Mouse (Mus musculus) gastrocnemius, adult 18-20 months (tissue): ENCODE measurements at regions not wholly inside any gene's neighbourhood (a gene's known extent, or its start where the extent isn't known, plus 50 kb on each side); places are given as distances from the start of the nearest gene placed in this dataset.
"Not testable (repeated sequence)": the region's sequence is repeated elsewhere in the genome, so short reads cannot be mapped to it uniquely, and the experiment has no call there.

Experiments used
- DNase-seq: peaks from one replicate; pipeline ENCODE4 v3.0.0; 2021; ENCODE audit warnings: low spot score

DNA sequence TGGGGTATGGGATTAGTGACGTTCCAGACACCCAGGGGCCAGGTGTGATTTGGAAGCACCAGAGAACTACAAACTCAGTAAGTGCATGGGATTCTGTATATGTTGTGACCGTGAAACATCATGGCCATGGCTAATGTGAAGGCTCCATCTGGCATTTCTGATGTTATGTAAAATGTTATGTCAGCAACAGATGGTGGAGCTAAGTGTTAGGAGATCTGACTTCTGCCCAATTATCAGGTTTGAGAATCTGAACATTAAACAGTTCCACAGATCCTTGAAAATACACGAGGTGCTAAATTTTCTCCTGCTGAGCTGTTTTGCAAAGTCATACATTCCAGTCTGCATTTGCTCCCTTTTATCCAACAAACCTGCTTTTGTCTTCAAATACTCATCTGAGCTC, 223.6 kb upstream of the Egfl6 start:
- no peak for DNase-seq

DNA sequence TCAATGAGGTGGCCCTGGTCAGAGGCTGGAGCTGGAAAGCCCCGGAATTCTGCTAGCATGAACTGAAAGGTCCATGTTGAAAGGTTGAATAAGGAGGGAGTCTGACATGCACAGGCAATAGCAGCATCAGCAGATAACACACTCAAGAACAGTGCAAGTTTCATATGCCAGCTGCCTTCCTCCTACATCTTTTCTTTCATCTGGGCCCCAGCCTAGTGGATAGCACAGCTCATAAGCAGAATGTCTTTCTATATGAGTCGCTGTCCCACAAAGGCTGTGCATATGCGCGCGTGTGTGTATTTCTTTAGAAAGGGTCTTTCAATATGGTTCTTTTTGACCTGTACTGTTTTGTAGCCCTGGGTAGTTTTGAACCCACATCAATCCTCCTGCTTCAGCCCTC, 222.7 kb upstream of the Egfl6 start:
- no peak for DNase-seq

DNA sequence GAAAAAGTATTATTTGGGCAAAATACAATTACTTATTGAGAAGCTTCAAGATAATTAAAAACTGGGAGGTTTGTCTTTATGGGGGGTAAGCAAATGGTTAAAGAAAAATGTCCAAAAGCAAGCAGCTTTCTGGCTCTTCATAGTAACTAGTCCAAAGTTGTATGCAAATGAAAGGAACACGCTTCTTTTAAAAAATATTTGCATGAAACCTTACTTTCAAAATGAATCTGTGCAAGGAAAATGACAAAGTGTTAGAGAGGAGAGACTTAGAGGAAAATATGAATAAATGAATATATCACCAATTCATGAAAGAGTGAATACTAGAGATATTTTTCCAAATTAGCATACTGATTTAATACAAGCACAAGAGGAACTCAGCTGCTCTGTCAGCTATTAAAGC, 220.4 kb upstream of the Egfl6 start:
- no peak for DNase-seq

DNA sequence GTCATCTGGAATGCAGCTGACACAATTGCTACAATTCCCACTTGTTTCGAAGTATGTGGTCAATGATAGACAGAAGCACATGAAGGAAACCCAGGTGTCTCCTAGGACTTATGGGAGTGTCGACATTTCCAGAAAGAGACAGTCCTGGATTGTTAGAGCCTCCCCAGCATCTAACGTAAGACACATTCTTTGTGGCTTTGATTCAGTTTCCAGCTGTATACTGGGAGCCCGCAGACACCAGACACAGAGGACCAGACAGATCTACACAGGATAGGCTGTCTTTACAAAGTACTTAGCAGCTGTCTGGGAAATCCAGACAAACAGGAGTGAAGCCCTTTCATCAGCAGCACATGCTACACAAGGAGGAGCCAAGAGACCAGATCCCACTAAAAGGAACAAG, 220.0 kb upstream of the Egfl6 start:
- no peak for DNase-seq

DNA sequence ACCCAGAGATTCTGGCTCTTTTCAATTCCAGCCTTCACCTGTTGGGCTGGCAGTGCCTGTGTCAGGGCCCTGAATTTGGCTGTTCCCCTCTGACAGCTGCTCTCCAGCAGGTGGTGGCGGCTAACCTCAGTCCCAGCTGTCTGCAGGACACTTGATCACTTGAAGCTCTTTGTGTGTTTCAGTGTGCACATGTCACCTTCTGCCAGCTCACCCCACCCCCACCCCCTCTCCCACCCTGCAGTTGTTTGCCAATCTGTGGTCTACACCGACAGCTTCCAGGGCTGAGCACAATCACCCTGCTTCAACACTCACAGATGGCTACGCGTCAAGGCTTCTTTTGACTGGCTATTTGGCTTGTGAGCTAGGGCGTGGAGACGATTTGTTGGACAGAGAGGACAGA, 217.7 kb upstream of the Egfl6 start:
- DNase-seq = no peak

DNA sequence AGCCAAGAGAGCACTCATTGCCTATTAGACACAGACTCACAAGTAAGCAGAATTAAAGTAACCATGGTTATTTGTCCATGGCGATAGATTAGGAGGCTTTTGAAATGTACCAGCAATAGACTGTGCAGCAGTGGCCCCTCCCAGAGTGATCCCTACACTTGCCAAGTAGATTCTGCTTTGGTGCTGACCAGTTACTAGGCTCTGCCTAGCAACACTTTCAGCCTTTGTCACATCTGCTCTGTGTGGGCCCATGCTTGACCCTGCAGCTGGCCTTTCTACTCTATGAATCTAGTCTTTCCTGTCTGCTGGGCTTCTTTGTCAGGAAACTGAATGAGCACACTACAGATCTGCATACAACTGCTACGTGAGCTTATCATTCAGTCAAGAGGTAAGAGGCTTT, 215.5 kb upstream of the Egfl6 start:
- peak; percentile 9 for DNase-seq

DNA sequence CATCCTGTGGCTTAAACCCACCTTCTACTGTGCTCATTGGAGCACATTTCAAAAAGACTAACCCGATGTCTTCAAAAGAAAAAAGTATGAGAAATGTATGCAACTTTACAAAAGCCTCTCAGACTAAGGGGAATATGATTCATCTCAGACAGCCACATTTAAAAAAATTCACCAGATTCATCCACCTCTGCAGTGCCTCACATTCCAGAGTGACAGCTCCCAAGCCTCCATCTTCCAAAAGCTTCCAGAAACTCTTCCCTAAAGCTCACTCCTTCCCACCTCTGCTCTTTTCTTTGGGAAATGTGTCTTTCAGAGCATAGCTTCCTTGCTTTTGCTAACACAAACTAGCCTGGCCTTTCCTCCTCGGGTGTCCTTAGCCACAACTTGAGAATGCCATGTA, 210.1 kb upstream of the Egfl6 start:
- no peak for DNase-seq

DNA sequence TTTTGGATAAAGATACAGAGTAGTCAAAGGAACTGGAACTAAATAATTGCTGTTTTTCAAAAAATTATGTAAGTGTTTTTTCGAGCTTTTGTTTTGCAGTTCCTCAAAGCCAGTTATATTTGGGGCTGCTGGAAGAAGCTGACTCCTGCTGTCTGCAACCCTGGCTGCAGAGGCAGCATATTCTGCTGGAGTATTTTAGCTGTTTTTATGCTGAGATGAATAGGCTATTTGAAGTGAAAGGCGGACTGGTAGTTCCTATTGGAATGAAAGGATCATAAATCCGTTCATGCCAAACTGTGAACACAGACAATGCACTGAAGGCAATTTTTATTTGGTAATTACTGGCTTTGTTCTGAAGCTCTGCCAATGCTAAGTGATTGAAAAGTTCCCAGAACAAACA, 203.5 kb upstream of the Egfl6 start:
- no peak for DNase-seq

DNA sequence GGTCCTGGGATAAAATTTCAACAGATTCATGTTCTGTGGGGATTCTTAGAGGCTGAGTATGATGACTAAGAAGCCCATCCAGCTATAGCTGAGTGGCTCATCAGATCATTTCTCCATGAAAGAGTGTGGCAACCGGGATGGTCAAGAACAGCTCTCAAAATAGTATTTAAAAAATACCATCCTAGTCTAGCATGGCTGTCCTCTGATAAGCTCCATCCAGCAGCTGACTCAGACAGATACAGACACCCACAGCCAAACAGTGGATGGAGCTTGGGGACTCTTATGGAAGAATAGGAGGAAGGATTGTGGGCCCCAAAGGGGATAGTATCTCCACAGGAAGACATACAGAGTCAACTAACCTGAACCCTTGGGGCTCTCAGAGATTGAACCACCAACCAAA, 201.6 kb upstream of the Egfl6 start:
- not testable (repeated sequence) for DNase-seq

DNA sequence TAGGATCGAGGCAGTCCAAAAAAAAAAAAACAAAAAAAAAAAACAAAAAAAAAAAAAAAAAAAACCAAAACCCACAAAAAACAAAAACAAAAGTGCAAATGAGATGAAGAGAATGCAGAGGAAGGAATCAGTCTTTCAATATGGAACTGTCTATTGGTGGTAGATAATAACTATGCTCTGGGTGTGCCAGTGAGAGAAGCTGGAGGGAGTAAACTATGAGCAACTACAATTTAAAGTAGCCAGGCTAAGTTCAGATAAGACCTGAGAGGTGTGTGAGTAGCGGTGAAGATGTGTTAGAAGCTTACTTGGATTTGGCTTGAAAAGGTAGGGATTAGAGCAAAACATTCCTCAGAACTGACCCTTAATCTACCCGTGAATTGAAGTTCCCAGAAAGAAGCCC, 200.1 kb upstream of the Egfl6 start:
- DNase-seq = no peak

DNA sequence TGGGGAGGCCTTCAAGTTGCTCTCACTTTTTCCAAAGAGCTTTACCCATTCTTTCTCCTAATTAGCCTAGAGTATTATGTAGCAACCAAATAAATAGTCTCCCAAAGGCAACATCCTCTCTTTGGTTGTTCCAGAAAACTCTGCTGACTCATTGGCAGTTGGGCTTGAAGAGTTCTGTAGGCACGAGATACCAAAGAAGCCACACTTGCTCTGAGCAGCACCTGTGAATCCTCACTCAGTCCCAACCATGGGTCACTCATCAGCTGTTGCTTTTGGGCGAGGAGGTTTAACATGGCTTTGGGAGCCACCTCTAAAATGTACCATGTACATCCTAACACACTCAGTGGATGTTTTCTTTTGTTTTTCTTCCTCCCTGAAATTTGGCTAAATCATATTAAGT, 197.9 kb upstream of the Egfl6 start:
- no peak for DNase-seq

DNA sequence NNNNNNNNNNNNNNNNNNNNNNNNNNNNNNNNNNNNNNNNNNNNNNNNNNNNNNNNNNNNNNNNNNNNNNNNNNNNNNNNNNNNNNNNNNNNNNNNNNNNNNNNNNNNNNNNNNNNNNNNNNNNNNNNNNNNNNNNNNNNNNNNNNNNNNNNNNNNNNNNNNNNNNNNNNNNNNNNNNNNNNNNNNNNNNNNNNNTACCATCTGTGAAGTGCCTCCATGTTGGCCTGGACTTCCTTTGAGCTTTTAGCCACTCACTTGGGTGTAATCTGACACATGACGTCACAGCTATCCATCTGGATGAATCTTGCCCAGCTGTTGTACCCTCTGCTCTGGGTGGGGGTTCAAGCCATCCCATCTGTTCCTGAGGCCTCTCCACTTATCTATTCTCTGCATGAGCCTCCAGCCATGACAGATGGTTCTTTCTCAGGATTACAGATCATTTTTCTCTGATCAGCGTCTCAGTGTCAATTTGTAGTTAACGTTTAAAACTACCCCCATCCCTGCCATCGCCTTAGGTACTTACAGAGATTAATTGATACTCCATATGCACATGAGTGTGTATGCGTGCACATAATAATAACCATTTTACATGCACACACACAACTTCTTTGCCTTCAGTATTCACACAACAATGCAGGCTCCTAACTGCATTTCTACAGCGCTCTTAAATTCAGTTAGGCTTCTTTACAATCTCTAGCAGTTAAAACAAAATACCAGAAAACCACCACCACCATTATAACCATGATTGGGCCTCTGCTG, 194.0 kb upstream of the Egfl6 start:
- DNase-seq = no peak

DNA sequence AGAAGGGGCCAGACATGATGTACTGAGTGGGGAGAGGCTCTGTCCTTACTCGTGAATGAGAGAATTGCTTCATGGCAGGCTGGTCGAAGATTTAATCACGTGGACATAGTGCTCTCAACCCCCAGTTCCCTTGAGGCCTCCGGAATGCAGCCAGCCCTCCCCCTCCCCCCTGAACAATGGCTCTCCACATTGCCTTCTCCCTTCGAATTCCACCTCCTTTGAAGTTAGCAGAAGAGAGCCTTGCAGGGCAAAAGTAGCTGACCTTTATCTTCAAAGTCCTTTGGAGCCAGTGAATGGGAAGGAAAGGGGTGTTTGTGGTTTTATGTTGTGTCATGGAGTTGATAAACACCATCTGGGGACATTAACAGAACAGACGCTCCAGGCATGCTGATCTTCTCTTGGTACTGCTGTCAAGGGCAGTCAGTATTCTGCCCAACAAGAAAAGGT, 187.9 kb upstream of the Egfl6 start:
- no peak for DNase-seq

DNA sequence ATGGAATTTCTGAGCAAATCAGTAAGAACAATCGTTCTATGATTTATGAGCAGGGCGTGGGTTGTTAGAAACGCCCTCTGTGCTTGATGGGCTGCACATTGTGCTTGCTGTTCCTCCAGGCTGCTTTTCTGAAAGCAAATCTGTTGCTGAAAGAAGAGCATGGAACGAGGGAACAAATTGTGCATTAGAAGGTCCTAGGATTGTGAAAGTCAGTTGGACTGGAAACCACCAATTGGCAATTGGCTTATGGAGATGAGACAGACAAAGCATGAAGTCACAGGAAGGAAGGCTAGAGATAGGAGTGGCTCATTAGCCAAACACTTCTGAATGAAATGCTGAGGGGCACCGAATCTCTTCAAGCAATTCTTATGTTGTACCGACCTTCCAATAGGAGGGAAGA, 181.5 kb upstream of the Egfl6 start:
- DNase-seq = peak; percentile 25

DNA sequence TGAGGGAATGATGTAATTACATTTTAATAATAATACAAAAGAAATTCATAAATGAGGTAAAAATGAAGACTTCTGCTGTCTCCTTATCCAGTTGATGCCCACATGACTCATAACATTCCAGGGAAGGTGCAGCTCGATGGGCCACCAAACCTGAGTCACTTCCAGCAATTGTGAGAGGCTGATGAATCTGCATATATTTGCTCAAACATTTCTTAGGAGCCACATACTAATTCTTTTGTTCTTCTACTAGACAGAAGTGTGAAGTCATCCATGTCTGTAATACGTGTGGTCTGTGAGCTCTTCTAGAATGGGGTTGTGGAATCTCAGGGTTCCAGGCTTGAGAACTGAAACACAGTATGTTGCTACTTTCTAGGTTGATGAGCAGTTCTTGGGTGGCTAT, 180.1 kb upstream of the Egfl6 start:
- no peak for DNase-seq

DNA sequence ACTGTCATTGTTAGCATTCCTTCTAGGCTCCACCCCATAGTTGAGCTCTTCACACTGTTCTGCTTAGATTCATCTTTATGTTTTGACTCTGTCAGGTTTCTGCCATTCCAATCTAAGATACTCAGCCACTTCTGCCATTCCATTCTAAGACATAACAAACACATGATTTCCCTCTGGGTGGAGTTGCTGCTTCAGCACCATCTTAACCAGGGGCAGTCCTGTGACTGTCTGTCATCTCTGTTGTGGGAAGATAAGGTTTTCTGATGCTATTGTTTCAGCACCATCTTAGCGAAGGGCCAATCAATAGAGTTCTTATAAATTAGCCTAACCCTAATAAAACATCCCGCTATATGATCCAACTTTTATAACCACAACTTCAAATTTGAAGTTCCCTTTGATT, 176.6 kb upstream of the Egfl6 start:
- no peak for DNase-seq

DNA sequence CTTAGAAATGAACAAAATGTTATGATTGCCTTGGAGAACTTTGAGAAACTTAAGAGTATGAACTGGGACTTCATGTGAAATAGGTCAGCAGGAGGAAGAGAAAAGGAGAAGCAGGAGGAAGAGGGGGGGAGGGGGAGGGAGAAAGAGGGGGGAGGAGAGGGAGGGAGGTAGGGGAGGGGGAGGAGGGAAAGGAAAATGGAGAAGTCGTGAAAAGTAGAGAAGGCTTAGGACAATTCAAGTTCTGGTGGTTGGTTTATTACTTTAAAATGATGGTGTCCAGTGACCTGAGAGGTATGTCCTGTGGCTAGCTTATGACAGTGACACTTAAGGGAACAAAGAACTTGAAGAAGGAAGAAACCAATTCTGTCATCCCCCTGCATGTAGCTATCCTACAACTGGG, 171.6 kb upstream of the Egfl6 start:
- DNase-seq = no peak

DNA sequence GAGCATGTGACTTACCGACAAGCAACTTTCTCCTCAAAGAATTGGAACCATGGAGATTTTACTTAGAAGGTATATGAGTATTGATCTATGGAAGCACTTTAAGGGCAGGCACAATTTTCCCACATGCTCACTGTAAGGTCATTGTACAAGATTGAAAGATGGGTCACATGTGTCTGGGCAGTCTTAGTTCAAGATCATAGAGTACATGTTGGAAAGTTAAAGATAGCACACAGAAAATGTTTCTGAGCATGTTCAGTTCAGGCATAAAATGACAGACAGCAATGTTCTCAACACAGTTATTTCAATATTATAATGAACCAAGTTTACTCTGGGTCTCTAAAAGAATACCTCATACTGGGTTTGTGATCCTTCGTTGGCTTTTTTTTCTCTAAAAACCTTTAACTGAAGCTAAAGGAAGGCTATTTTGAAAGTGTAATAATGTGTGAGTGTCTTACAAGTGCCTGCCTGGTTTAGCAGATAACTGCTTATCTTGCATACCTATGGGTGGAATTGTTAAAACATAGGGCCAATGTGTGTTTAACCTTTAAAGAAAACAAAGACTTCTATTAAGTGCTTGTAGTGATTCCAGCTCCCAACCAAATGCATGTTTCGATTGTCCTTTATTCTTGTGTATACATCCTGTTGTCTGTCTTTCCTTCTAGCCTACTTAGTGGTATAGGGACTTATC, 169.6 kb upstream of the Egfl6 start:
- DNase-seq = no peak

DNA sequence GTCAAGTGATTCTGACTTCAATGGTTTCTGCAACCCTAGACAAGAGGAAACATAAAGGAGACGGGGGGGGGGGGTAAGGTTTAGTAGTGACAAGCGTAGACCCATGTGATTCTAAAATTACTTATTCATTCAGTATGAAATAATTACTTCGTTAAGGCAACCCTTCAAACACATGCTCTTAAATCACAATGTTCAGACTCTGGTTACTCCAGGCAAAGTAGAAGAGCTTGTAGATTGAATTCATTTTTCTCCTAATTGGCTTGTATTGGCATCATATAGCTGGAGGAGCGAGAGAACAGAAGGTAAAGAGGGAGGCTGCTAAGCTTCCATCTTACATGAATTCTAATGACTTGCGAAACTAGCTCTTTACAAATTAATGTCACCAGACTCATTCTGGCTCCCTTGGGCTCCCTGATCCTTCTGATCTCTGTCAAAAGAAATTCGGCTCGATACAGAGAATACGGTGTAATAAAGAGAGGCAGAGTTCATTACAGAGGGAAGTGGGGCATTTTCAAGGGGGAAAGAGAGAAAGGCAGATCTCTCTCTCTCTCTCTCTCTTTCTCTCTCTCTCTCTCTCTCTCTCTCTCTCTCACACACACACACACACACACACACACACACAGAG, 163.6 kb upstream of the Egfl6 start:
- DNase-seq = no peak

DNA sequence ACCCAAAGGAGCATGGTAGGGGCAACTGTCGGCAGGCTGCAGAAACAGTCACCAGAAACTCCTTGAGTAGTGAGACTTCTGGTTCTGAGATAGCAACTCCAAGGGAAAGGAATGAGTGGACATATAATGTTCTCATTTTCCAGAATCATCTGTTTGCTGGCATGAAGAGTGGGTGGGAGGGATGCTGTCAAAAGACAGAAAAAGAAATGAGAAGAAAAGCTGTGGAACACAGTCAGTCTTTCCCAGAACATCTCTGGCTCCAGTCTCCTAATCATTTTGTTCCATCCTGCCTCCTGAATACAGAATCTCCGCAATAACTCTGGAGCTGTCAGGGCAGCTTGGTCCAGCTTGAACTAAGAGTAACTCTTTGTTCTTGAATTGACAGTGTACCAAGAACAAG, 145.8 kb upstream of the Egfl6 start:
- peak; percentile 0 for DNase-seq

DNA sequence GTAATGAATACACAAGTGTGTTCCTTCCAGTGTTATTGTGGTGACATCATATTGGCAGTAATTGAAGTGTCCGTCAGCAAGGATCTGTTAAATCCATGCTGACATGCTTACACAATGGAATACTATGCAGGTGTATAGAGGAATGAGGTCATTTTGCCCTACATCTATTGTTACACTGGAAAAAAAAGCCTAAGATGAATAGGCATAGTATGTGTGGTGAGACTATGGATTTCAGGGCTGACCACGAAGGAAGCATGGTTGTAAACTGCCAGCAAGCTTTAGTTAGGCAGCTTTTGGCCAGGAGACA, 143.1 kb upstream of the Egfl6 start:
- DNase-seq = no peak

DNA sequence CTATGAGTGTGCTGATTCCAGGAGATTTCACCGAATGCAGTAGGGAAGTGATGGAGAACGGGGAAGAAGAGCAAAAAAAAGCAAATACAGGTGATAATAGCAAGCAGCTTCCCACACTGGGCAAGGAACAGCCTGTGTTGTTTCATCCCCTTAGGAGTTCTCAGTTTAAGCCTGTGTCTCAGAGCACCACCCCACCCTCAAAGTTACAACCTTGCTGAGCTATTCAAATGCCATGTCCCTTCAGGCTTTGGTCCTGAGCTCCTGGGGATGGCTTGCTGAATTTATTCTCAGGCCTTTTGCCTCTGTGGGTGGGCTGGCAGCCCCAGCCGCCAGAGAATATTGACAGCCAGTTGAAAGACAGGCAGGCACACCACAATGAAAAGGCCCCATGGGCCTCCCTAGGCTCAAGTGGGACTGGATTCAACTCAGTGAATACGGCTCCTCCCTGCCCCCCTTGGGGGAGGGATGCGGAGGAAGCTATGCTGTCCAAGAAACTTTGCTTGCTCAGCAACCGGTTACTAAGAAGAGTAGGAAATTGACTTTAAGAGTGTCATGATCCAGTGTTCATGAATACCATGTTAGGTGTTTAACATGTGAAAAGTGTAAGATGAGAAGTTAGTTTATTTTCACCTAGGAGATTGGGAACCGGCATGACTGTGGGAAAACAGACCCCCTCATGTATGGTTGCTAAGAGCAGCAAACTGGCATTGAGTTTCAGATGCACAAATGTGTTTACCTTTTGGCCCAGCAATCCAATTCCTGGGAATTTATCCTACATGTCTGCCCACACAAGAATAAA, 142.5 kb upstream of the Egfl6 start:
- DNase-seq = no peak
